Mouse (Mus musculus) gastrocnemius, adult 2 months (tissue): ENCODE measurements around the gene Smarca2. TPM values are rescaled to one million over a fixed set of nuclear protein-coding genes. Genes with fewer than 3 reads are reported as not detected.

Experiments used
- DNase-seq: peaks from one replicate; pipeline ENCODE4 v3.0.0; 2022
- H3K27ac ChIP-seq: fragments of 200-600 bp; 2 replicates; pipeline ENCODE4 v1.8.1; 2022; ENCODE audit warnings: mild to moderate bottlenecking
- H3K4me3 ChIP-seq: fragments of 200-600 bp; 2 replicates; pipeline ENCODE4 v1.8.1; 2022; ENCODE audit warnings: mild to moderate bottlenecking, moderate library complexity
- CTCF ChIP-seq: fragments of 200-600 bp; IDR thresholded peaks from 2 replicates; pipeline ENCODE4 v1.8.1; 2022; ENCODE audit warnings: antibody characterized with exemption, mild to moderate bottlenecking, moderate library complexity
- intact Hi-C: fragments of 180-260 bp; cut with DNase I; formaldehyde crosslinking; loops from one replicate; pipeline ENCODE4 v1.15.1; 2025
- long read RNA-seq, 2 experiments: library from polyadenylated mRNA; stranded (forward); transcript quantifications; one replicate each; pipeline ENCODE4 v2.0.0; 2021
- total RNA-seq, 2 experiments: library from RNA; stranded (reverse); gene quantifications; 2 replicates each; pipeline ENCODE4 v1.2.3; 2021

The Smarca2 gene
- total RNA-seq: 10 to 100 TPM; 42.9 to 59.8 TPM
- long read RNA-seq, experiment 1, full-length matches to known transcripts: 6 of 58 reads
- long read RNA-seq, experiment 1, partial matches to known transcripts: 17 of 58 reads
- long read RNA-seq, experiment 1, other reads (novel, unspliced or antisense): 35 of 58 reads
- long read RNA-seq, experiment 2, full-length matches to known transcripts: 6 of 31 reads
- long read RNA-seq, experiment 2, partial matches to known transcripts: 8 of 31 reads
- long read RNA-seq, experiment 2, other reads (novel, unspliced or antisense): 17 of 31 reads

DNA sequence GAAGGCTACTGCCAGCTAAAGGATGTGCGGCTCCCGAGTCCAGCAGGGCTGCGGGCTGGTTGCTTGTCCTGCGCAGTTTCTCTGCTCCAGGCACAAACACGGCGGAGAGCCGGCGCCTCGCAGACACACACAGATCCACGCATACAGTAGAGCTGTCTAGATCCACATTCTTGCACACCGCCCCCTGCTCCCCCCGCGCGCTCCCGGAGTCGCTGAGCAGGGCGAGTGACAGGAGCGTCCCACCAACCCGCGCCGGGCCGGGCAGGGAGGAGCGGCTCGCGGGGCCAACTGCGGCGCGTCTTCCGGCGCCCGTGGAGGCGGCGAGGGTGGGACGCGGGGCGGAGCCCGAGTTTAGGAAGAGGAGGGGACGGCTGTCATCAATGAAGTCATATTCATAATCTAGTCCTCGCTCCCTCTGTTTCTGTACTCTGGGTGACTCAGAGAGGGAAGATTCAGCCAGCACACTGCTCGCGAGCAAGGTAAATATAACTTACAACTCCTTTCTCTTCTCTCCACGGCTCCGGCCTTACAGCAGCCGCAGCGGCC lies at the start of gene Smarca2:
TSS of gene Smarca2 (plus strand) at position 296 of the 546 bp plus-strand sequence.
- Histone ChIP-seq H3K4me3 (peak within 1 kb of the TSS; percentile 90), H3K27ac (peak within 1 kb of the TSS; percentile 97)
- intact Hi-C loops: loop anchor here (10.0 kb wide), 1 partner anchor 110 kb away; no protein-coding TSS in a partner anchor
- TF ChIP-seq CTCF: no peak; the same call in 1 of the 2 replicates
- DNase-seq: peak; percentile 99

DNA sequence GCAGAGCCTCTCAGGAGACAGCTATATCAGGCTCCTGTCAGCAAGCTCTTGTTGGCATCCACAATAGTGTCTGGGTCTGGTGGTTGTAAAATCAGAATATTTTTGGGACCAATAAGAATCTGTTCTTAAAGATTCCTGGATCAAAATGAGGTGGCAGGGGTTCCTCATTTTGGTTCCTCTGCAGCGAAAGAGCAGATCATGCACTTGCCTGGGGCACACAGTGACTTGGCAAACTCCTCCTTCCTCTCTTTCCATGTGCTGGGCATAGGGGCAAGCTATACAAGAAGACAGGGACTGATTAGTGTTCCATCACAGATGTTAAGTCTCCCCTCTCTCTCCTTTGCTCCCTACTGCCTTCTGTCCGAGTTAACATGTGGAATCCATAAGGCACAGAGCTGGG lies 40.0 kb upstream of the Smarca2 start:
- intact Hi-C loops: no loop called here
- Histone ChIP-seq H3K4me3 (no peak overlapping the region), H3K27ac (no peak overlapping the region)
- DNase-seq: no peak
- TF ChIP-seq CTCF: no peak

DNA sequence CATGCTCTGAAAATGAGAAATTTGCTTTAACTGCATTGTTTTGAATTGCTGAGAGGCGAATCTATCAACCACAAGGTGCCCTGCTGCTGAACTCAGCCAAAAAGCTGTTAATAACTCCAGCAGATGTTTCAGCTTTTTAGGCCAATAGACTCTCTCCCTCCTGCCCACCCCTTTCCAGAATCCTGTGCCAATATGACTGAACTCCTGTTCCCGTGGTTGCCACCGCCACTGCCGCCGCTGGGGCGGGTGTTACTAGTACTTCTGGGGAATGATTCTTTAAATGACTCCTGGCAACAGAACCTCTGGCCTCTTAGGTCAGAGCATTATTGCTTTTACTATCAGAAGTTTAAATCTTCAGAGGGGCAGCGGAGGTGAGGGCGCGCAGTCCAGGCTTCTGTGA lies 38.7 kb upstream of the Smarca2 start:
- peak overlapping the region; percentile 53 for H3K4me3 ChIP-seq
- peak overlapping the region; percentile 28; the same call in 1 of the 2 replicates for H3K27ac ChIP-seq
- intact Hi-C loops: no loop called here
- DNase-seq: peak; percentile 30
- TF ChIP-seq CTCF: no peak

DNA sequence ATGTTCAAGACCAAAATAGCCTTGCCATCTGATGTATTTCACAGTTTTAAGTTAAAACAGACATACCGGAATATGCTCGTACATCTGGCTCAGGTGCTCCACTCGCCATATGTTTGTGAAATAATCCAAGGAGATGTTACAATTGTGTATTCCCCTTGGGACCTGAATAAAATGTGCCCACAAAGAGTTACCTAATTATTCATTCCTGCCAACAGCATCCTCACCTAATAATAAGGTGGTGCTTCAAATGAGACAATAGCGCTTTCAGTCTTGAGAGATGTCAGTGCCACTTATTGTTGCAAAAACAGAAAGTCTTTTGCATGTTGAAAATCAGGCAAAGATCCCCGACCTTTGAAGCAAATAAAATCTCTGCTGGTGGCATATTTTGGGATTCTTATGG lies 36.6 kb upstream of the Smarca2 start:
- no peak overlapping the region for H3K4me3 ChIP-seq
- TF ChIP-seq CTCF: no peak
- intact Hi-C loops: no loop called here
- DNase-seq: no peak
- H3K27ac ChIP-seq: no peak overlapping the region

DNA sequence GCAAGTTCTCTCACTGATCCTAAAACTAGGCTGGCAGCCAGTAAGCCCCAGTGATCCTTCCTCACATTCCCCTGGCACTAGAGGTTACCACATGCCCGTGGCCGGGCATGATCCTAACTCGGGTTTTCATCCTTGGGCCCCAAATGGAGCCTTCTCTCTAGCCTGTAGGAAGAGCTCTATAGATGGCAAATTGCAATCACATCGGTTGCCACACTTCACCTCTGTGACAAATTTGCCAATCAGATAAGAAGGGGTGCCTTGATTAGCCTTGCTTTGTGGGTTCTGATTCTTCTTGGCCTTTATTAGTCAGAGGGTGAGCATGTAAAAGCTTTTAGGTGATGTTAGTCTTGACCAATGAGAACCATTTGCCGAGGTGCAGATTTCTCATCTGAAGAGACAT lies 35.9 kb upstream of the Smarca2 start:
- Histone ChIP-seq H3K27ac (no peak overlapping the region), H3K4me3 (no peak overlapping the region)
- TF ChIP-seq CTCF: no peak
- intact Hi-C loops: no loop called here
- no peak for DNase-seq

DNA sequence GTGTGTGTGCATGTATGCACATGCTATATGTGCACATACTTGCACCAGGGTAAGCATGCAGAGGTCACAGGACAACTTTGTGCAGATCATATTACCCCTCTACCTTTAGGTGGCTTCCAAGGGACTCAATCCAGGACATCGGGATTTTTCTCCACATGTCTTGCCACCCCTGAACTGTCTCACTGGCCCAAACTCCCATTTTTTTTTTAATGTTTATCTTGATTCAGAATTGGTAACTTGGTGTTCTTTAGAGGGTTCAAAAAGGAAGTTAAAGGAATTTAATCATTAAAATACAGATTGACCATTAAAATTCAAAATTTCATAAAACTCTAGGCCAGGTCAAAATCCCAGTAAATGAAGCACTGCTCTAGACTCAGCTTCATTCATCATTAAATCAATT lies 35.4 kb upstream of the Smarca2 start:
- DNase-seq: no peak
- Histone ChIP-seq H3K27ac (no peak overlapping the region), H3K4me3 (no peak overlapping the region)
- TF ChIP-seq CTCF: no peak
- intact Hi-C loops: no loop called here

DNA sequence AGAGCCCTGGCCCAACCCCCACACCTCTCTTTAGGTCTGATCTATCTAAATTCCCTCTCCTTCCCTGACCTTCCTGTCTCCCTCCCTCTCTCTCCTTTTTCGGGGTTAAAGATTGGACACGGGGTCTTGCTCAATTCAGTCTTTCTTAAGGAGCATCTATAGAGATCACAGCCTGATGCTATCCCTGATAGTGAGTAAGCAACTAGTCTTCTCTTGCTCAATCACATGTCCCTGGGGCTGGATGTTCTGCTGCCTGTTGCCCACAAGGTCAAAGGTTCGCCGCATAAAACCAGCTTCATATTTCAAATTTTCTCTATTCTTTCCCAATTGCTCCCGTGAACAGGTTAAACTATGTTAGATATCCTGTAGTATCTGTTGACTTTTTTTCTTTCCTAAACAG lies 25.2 kb upstream of the Smarca2 start:
- DNase-seq: no peak

DNA sequence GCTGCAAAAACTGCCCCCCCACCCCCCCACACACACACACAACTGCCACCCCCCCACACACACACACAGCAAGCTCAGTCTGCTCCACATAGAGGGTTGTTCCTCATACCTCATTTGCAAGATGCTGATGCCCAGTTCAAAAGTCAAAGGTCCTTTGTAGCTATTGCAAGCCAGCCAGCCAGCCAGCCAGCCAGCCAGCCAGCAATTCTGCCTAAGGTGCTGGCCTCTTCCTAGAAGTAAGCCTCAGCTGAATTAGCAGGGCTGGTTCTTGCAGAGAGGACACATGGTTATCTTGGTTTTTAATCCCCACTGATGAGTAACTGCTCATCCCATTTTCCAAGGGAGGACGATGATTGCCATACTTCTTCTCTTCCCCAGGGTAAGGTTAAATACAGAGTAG lies 24.8 kb upstream of the Smarca2 start:
- no peak for DNase-seq
- H3K27ac ChIP-seq: no peak overlapping the region
- H3K4me3 ChIP-seq: no peak overlapping the region
- no peak for TF ChIP-seq CTCF
- intact Hi-C loops: no loop called here

More for the DNA sequence above, 25.2 kb upstream of the Smarca2 start:
- intact Hi-C loops: no loop called here
- no peak overlapping the region for H3K27ac ChIP-seq
- no peak for TF ChIP-seq CTCF
- H3K4me3 ChIP-seq: no peak overlapping the region

DNA sequence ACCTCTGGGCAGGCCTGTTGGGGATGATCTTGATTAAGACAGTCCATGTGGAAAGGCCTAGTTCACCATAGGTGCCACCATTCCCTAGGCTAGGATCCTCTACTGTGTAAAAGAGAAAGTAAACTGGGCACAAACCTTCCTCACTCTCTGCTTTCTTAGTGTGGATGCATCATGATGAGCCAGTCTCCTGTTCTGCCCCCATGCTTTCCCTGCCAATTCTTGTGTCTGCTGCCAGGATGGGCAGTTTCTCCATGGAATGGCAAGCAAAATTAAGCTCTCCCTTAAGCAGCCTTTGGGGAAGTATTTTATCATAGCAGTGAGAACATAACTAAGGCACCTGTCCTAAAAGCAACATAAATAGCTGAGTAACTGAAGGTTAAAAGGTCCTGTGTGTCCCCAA lies 10.2 kb upstream of the Smarca2 start:
- H3K4me3 ChIP-seq: no peak overlapping the region
- no peak for TF ChIP-seq CTCF
- H3K27ac ChIP-seq: no peak overlapping the region
- DNase-seq: no peak
- intact Hi-C loops: no loop called here

DNA sequence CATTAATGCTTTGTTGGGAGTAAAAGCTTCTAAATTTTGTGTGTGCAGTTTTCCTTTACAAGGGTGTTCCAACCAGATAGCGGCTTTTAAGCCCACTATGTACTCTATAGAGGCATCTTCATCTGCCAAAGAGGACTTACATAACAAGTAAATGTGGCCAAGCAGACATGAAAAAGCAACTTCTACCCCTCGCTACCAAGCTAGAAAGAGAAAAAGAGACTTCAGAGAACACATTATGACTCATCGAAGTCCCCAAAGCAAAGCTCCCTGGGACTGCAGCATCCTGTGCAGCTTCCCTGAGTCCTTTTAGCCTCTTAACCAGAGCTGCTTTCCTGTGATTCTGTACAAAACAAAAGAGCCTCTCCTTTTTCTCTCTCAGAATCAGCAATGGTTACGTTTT lies 3.4 kb upstream of the Smarca2 start:
- intact Hi-C loops: loop anchor here (10.0 kb wide), 1 partner anchor 113 kb away; no protein-coding TSS in a partner anchor
- DNase-seq: no peak
- no peak for TF ChIP-seq CTCF
- Histone ChIP-seq H3K4me3 (no peak overlapping the region), H3K27ac (no peak overlapping the region)

DNA sequence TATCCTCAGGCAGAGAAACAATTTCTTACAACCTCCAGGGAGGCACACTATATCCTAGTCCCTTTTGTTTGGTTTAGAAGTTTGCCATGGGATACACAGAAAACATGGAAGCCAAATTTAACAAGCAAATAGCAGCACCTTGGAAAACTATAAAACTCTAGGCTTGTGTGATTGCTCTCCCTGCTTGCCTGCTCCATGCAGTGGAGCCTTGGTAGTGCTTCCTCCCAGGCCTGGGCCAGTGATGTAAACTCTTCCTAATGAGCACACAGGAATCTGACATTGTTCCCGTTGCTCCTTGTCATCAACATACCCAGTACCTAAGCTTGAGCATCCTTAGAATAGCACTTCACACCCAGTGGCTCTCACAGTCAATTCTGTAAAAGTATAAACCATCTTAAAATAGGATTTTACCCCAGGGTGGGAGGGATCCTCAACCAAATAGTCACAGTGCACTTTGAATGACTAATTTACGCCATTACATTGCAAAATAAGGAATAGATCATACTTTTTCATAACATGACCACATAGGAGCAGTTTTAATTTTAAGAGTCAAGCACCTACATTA lies 1.5 kb upstream of the Smarca2 start:
- H3K4me3 ChIP-seq: peak overlapping the region; percentile 90; the same call in 1 of the 2 replicates
- peak overlapping the region; percentile 97; the same call in 1 of the 2 replicates for H3K27ac ChIP-seq
- no peak for TF ChIP-seq CTCF
- DNase-seq: no peak
- intact Hi-C loops: loop anchor here (10.0 kb wide), 1 partner anchor 111 kb away; no protein-coding TSS in a partner anchor

DNA sequence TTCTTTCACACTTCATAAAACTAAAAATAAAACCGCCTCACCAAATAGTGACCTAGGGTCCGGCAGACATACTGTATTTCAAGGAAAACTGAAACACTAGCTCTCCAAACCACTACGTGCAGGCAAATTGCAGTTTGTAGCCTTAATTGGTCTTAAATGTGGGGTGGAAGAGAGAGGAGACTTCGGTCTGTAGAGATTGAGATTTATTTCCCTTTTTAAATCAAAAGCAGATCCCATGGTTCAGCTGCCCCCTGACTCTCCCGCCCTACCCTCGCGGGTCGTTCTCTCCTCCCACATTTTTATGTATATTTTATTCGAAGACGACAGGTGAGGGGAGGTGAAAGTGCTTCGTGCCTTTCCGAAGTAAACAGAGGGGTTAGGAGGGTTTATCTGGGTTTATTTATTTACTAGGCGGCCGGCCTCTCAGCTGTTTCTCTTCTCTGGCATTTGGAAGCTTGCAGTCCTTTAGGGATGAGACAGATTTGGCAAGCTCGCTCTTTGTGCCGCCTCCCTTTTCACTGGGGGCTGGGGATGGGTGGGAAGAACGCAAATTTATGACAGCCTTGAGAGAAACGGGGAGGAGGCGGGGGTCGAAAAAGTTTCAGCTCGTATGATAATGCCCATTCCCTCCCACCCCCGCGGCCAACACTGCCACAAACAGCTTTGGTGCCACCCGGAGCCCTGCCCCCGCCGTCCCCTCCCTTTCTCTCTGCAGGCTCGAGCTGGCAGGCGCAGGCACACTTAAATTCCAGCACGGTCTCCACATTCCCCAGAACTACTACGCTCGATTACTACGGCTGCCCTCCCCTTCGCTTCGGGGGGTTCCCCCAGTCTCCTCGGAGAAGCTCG lies 720 bp upstream of the Smarca2 start:
- Histone ChIP-seq H3K4me3 (peak overlapping the region; percentile 90), H3K27ac (peak overlapping the region; percentile 97)
- intact Hi-C loops: loop anchor here (10.0 kb wide), 1 partner anchor 111 kb away; no protein-coding TSS in a partner anchor
- no peak for DNase-seq
- no peak for TF ChIP-seq CTCF
